Mouse (Mus musculus) lung, postnatal 4 days (tissue): ENCODE measurements at regions not wholly inside any gene's neighbourhood (a gene's known extent, or its start where the extent isn't known, plus 50 kb on each side); places are given as distances from the start of the nearest gene placed in this dataset.

Experiments used
- DNase-seq, 2 experiments: peaks; one replicate each; pipeline ENCODE4 v3.0.0; 2021

- no peak for DNase-seq
Observed at GRCm38 (mm10) chr11:17763411-17763810, 190.3 kb downstream of the Etaa1 start.

- no peak for DNase-seq
Observed at GRCm38 (mm10) chr11:17764146-17764545, 189.5 kb downstream of the Etaa1 start.

GRCm38 (mm10) chr11:17768345-17768759, 185.3 kb downstream of the Etaa1 start:
- DNase-seq = peak; percentile 38 to 67

GRCm38 (mm10) chr11:17768837-17769466, 184.7 kb downstream of the Etaa1 start:
- DNase-seq = no peak

GRCm38 (mm10) chr11:17797632-17798031, 156.0 kb downstream of the Etaa1 start:
- no peak for DNase-seq

GRCm38 (mm10) chr11:17807851-17808250, 145.8 kb downstream of the Etaa1 start:
- no peak for DNase-seq

GRCm38 (mm10) chr11:17811829-17812559, 141.7 kb downstream of the Etaa1 start:
- no peak for DNase-seq

GRCm38 (mm10) chr11:17842642-17843041, 111.0 kb downstream of the Etaa1 start:
- DNase-seq = no peak

GRCm38 (mm10) chr11:17852405-17852804, 101.3 kb downstream of the Etaa1 start:
- peak in 1 of 2 experiments; percentile 17 for DNase-seq

GRCm38 (mm10) chr11:17853246-17853804, 100.3 kb downstream of the Etaa1 start:
- no peak for DNase-seq

- DNase-seq = no peak
Observed at GRCm38 (mm10) chr11:17853832-17854231, 99.8 kb downstream of the Etaa1 start.

GRCm38 (mm10) chr11:17859364-17860131, 94.1 kb downstream of the Etaa1 start:
- DNase-seq = peak; percentile 24 to 50

GRCm38 (mm10) chr11:17864833-17865397, 88.8 kb downstream of the Etaa1 start:
- peak; percentile 8 to 32 for DNase-seq

- no peak for DNase-seq
Observed at GRCm38 (mm10) chr11:17870690-17871089, 83.0 kb downstream of the Etaa1 start.

GRCm38 (mm10) chr11:17871920-17872319, 81.8 kb downstream of the Etaa1 start:
- DNase-seq = no peak

- DNase-seq = no peak
Observed at GRCm38 (mm10) chr11:17883276-17883675, 70.4 kb downstream of the Etaa1 start.
